Mouse (Mus musculus): Measurements from ENCODE around the gene Cldn24.
"Not testable (repeated sequence)": the region's sequence is repeated elsewhere in the genome, so short reads cannot be mapped to it uniquely, and the experiment has no call there.

Cldn24 gene

DNA sequence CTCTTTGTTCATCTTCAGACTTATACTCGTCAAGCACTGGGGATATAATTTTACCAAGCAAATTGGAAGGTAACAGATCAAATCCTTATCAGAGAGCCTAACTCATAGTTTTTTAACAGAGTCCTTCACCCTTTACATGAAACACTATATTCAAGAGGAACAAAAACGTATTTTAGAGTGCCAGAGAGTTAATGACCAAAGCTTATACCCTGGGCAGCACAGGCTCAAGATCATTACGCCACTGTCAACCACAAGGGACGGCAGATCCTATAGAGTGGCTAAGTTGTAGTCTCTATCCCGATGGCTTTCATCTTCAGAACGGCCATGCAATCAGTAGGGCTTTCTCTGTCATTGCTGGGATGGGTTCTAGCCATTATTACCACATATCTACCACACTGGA lies at the start of gene Cldn24:
Gene Cldn24, plus strand, starts transcription at position 301 of the 400 bp plus-strand sequence.
- DNase-seq (ENCODE audit: low read depth, low spot score): no peak

DNA sequence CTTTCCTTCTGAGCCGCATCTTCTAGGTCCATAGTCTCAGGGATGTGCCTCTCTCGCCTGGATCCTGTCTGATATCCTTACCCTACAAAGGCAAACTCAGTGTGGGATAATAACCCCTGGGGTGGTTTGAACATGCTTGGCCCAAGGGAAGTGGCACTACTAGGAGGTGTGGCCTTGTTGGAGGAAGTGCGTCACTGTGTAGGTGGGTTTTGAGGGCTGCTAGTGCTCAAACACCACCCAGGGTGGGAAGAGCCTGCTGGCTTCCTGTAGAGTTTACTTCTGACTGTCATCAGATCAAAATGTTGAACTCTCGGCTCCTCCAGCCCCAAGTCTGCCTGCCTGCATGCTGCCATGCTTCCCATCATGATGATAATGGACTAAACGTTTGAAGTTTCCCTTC lies 49.0 kb upstream of the Cldn24 start:
- no peak for DNase-seq (ENCODE audit: low read depth, low spot score)

DNA sequence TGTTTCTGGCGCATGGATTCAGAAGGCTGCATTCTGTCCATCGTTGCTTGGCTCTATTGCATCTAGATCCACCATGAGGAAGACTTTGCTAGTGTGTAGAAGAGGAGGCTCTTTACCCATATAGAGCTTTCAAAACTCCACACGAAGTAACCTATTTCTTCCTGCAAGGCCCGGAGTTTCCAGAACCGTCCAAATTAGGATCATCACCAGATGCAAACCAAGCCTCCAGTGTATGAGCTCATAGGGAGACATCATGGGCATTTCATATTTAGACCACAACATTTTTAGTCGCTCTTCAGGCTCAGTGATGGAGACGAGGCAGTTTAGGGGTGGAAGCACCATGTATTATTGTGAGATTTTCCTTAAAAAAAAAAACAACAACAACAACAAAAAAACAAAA lies 44.5 kb upstream of the Cldn24 start:
- DNase-seq (ENCODE audit: low read depth, low spot score): no peak

DNA sequence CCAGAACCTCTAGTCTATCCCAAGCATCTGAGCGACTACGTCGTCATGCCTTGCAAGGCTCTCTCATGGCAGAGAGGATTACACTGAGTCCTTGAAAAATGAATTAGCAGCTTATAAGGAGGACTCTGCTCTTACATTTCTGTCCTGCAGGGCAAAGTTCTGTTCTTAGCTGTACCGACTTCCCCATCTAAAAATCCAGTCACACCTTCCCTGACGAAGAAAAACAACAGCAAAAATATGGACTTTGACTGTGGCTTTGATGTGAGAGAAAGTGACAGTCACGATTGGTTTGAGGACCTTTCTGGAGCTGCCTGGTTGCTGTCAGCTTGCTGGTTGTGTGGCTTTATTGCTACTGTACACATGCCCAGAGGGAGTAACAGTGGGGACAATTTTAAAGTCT lies 42.4 kb upstream of the Cldn24 start:
- DNase-seq (ENCODE audit: low read depth, low spot score): no peak

DNA sequence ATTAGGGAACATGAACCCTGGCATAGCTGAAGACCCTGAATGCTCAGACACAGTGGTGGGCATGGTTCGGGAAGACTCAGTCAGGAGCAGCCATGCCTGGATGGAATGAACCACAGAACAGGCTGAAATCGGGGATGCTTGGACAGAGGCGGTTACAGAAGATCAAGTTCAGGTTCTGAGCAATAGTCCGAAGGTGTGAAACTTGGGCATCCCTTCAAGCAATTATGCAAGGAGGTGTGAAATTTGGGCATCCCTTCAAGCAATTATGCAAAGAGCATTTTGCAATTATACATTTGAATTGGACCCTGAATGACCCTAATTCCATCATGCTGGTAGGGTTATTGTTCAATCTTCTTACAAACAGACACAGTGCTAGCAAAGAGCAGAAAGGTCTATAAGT lies 40.1 kb upstream of the Cldn24 start:
- DNase-seq (ENCODE audit: low read depth, low spot score): no peak

DNA sequence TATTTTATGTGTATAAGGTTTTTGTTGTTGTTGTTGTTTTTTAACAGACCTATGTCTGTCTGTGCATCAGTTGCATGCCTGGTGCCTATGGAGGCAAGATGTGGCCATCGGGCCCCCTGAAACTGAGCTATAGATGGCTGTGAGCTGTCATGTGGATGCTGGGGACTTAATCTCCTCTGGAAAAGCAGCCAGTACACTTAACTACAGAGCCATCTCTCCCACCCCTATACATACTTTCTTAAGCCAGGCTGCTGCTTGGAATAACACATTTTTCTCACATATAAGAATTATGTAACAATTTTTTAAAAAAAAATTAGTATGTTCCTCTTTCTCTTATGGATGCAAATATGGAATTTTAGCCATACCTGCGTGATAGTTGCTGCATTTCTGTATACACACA lies 38.4 kb upstream of the Cldn24 start:
- DNase-seq (ENCODE audit: low read depth, low spot score): no peak

DNA sequence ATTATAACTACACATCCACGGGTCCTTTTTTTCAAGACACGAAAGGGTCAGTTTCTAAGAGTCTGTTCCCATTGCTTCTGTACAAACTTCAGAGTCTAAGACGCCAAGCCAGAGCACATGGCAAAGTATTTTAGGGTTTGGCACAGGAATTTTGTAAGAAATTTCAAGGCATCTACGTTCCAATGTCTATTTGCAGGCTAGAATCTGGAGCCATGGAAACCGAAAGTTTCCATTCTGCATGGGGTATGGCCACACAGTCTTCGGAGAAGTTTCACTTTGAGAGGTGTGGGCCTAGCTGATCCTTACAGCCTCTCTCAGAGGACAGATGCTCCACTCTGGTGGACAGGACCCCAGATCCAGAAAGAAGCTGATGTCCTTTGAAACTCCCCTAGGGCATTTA lies 38.0 kb upstream of the Cldn24 start:
- no peak for DNase-seq (ENCODE audit: low read depth, low spot score)

DNA sequence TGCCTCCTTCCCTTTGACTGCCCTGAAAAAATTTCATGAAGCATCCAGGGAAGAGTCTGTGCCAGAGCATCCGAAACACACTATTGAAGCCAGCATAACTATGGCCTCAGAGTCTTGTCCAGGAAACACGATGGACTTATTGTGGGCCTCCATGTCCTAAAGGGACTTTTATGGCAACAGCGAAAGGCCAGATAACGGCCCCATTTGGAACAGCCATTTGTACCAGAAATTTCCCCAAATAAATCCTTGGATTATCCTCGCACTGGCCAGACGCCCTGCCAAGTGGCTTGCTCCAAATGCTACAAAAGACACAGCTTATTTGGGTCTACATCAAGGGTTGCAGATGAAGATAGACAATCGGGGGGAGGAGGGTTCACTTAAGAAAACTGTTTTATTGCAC lies 37.5 kb upstream of the Cldn24 start:
- no peak for DNase-seq (ENCODE audit: low read depth, low spot score)

DNA sequence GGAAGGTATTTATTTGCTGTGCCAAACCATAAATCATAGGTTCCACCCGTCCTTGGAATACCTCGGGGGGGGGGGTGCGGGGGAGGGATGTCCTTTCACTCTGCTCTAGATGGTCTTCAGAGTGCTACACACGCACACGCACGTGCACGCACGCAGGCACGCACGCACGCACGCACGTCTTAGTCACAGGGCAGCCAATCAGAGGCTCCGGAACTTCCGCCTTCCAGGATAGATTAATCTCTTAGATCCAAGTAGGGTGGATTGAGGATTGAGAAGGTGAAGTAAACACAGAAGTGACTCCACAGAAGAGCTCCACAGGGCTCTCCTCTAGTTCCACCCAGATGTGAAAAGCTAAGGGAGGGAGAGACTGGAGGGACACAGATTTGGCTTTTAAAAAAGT lies 35.6 kb upstream of the Cldn24 start:
- no peak for DNase-seq (ENCODE audit: low read depth, low spot score)

DNA sequence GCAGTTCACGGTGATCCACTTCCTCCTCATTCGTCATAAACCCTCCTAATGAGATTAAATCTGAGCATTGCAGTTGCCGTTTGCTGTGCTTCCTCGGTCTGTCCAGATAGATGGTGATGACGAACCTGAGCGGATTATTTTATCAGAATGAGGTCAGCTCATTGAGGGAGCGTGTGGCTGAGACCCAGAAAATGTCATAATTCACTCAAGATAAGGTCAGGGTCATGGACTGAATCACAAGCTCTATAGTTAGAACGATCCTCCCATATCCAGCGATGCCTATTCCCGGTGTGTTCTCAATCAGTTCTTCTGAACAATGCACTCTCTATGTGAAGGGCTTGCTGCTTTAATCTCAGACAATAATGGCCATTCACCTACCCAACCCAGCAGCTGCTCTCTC lies 34.2 kb upstream of the Cldn24 start:
- DNase-seq (ENCODE audit: low read depth, low spot score): no peak

DNA sequence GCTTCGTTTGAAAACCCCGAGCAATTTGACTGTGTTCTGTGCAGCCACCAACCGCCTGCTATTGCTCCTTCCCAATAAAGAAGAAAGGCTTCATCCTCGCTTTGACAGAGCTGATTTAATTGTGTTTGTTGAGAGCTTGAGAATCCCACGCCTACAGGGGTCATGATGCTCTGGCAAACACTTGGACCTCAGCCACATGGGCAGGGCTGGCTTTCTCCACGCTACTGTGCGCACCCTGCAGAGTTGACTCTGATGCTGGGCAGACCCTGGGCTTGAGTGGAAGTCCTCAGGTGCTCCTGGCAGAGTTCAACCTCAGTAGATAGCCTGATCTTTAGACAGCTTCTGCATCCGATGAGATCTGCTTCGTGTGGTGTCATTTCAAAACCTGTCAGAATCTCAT lies 30.0 kb upstream of the Cldn24 start:
- no peak for DNase-seq (ENCODE audit: low read depth, low spot score)

DNA sequence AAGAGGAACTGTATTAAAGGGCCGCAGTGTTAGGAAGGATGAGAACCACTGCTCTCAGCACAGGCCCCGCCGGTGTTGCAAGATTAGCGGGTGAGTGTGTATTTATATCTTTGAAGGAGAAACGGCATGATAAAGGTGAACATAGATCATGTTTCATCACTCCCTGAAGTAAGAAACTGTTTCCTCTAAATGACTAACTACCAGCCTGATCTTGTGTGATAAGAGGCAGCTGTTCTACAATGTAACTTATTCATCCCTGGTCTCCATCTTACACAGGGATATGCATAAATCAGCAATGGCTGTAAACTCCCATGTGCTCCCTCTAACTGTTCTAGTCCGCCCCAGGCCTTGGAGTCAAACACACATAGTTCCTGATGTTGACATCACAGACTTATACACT lies 22.5 kb upstream of the Cldn24 start:
- DNase-seq (ENCODE audit: low read depth, low spot score): no peak

DNA sequence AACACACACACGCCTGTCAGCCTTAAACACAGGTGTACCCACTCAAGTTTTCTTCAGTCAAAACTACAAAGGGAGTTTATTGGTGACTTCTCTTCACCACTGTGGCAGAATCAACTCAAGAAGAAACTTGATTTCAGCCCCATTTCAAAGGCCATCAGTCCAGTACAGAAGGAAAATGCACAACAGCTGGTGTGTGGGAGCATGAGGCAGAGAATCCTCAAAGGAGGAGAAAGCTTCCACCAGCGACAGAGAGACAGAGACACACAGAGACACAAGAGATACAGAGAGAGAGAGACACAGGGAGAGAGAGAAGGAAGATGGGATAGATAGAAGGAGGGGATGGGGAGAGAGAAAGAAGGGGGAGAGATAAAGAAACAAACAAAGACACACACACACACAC lies 19.6 kb upstream of the Cldn24 start:
- DNase-seq (ENCODE audit: low read depth, low spot score): no peak

DNA sequence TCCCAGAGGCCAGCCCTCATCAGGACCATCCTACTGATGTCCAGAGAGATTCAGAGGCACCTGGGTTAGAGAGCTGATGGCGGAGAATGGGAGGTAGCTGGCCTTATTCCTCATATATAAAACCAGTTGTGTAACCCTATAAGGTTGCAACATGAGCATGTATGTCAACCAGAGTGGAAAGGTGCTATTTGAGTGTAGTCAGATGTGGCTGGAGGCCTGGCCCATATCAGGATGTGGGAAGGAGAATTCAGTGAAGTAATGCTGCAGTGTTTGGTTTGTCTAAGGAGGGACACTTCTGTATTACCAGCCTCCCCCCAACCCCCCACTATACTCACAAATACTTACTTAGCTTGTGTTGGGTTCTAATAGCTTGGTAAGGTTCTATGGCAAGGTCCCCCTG lies 17.7 kb upstream of the Cldn24 start:
- DNase-seq (ENCODE audit: low read depth, low spot score): no peak

DNA sequence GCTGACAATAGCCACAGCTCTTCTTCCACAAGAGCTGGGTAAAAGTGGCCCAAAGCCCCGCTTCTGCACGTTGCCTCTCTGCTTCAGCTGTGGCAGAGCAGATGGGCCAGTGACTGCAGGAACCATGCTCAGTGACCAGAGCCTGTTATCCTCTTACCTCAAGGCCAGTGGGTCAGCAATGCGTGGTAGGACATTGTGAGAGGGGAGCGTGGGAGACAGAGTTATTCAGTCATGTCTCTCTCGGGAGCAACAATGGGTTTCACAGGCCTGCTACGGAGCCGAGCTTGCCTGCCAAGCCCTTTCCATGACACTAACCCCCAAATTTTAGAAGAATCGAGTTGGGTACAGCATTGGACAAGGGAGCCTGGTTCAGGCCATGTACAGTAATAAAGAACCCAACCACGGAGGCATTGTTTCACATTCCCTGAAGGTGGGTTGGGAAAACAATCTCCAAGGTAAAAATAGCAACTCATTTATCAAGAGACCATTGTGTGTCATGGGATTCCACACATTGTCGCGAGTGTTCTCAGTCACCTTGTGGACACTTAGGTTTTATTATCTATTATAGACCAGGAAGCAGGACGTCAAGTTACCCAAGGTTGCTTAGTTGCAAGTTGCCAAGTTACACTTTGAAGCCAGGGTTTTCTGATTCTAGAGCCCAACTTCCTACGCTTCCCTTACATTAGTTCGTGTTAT lies 11.8 kb upstream of the Cldn24 start:
- DNase-seq (ENCODE audit: low read depth, low spot score): no peak

DNA sequence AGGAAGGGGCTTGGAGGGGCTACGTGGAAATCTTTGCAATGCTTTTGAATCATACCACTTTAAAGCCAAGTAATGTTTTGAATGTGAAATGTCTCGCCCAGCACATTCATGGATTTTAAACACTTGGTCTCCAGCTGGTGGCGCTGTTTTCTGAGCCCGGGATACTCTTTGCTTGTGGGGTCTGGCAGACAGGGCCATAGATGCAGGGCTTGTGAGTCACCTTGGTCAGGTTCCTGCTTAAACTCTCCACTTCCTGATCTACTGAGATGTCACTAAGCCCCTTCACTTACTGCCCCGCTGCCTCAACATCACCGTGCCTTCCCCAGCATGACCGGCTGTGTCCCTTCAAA lies 11.3 kb upstream of the Cldn24 start:
- no peak for DNase-seq (ENCODE audit: low read depth, low spot score)

DNA sequence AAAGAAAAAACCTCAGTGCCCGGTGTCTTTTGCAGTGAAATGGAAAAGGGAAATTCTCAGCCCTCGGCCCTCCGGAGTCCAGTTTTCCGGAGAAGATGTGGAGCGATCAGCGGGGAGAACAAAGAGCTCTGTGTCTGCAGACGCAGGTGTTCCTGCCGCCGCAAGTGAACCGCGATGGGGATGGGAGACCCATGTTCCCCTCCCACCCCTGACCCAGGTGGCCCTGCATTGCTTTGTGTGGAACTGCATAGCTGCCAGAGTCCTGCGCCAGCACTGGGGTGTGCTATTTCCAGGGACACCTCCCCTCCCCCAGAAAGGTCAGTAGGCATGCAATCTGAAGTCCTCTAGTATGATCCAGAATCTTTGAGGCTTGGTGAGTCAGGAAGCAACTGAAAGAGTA lies 10.7 kb upstream of the Cldn24 start:
- DNase-seq (ENCODE audit: low read depth, low spot score): no peak

DNA sequence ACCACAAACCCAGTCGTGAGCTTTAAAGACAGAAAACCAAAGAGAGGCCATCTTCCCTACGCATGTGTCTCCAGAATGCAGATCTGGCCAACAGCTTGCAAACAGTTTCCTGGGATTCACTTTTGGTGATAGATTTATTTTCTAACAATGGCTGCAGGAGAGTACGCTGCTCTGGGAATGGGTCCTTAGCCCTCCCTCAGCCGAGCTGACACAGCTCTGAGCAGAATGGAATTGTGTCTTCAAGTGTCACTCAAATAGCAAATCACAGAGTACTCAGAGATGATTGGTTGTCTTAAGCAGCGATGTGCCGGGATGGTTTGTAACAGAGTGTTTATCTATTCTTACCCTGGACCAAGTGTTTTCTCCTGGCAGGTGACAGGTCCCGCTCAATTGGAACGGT lies 2.9 kb upstream of the Cldn24 start:
- no peak for DNase-seq (ENCODE audit: low read depth, low spot score)

DNA sequence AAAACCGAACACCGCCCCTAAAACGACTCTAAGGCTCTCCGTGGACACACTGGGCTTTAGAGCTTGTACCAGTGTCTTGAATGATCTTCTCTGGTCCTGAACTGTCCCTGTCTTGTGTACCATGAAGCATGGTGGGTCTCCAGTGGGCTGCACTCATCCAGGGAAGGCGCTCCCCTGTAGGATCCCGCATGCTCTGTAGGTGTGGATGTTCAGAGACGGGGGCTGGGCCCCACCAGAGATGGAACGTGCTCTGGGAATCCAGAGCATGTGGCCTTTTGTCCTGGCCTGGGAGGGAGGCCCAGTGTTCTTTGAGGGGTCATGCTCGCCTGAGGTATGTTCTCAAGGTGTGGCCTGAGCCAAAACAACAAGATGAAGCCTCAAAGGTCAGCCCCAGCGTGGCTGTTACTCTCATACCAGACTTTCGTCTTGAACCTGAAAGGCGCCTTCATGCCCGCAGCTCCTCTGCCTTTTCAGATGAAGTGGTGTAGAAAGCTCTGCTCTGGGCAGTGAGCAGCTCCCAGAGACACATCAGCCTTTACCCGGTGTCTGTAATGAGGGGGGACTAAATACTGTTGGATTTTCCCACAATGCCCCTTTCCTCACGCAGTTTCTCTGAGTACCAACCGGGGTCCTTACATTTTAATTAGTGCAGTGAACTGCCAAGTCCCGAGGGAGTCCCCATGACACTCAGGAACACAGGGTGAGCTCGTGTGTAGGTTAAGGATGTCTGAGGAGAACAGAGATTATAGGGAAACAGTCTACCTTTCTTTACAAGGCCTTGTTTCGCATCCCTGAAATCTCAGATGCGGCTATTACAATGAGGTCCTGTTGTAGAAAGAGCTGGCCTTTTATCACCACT lies 800 bp upstream of the Cldn24 start:
- no peak for DNase-seq (ENCODE audit: low read depth, low spot score)

DNA sequence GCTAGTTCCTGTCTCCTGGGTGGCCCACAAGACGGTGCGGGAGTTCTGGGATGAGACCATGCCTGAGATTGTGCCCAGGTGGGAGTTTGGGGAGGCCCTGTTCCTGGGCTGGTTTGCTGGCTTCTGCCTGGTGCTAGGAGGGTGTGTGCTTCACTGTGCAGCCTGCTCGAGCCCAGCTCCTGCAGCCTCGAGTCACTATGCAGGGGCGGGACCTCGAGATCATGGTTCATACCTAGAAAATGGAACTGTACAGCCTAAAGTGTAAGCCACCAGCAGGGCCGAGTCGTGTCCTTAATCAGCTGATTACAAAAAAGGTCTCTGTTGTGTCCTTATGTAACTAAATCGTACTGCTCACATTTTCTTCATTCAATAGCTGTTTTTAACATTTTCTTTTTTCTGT lies 598 bp downstream of the Cldn24 start:
- DNase-seq (ENCODE audit: low read depth, low spot score): not testable (repeated sequence)

DNA sequence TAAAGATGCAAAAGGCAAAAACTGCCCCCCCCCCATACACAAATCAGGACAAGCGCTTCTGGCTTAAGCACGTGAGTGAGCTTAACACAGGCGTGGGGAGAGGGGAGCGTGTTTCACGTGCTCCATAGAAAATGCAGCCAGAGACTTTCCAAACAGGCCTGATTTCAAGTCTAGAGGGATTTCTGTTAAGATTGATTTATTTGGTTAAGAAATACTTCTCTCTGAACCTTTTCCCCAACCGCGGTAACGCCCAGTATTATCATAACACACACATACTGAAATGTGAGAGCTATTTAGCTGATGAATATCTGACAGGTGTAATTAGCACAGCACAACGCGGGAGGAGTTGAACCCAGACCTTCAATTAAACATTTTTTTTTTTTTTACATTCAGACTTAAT lies 1.8 kb downstream of the Cldn24 start:
- DNase-seq (ENCODE audit: low read depth, low spot score): no peak

DNA sequence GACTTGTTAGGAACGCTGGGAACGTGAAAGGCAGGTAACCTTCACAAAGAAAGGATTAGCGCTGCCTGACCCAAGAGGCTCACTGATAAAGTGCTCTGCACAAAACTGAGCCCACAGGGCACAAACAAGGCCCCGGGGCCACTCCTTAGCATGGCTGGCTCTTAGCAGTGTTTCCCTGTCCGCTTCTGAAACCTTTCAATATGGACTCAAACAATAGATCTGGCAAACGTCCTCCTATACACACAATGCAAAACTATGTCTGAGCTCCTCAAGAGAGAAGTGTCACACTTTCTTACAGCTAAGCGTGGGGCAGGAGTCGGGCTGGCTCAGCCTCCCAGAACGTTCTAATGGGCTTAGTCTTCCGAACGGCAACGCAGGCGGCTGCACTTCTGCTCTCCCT lies 2.2 kb downstream of the Cldn24 start, which contains the start of gene Cldn22:
Gene Cldn22, plus strand, starts transcription at position 301 of the 400 bp plus-strand sequence.
- DNase-seq (ENCODE audit: low read depth, low spot score): no peak

DNA sequence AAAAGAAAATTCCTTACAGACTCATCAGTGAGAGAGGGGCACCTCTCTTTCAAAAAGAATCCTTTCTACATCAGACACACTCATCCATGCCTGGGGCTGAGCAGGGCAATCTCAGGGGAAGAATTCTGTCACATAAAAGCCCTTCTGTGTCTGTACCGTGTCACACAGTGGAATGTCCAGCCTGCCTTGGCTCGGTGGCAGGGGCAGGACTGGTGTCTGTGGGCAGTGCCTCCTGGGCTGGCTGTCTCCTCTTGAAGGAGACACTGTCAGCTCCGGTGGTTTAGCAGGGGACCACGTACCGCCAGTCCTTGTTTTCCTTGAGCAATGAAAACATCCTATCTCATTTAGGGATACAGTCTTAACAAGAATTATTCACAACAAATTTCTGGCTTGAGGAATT lies 3.7 kb downstream of the Cldn24 start:
- no peak for DNase-seq (ENCODE audit: low read depth, low spot score)
